Mouse (Mus musculus): ENCODE data around the gene Riiad1. TPM values are rescaled to one million over a fixed set of nuclear protein-coding genes. Genes with fewer than 3 reads are reported as not detected.
A peak's percentile ranks its signal among the peaks of the same experiment; 100 is the strongest.

Riiad1 gene
- polyA plus RNA-seq, 1 experiment from 2014 or later = 3.2 TPM

- Histone ChIP-seq H3K4me3 (ENCODE audit: low read depth, low read length) (no peak overlapping the region), H3K27me3 (ENCODE audit: control insufficient read depth, insufficient read depth, low read length) (no peaks in the 10 kb centered on the region), H3K9me3 (ENCODE audit: control insufficient read depth, low read length) (no peaks in the 10 kb centered on the region), H3K36me3 (ENCODE audit: control insufficient read depth, insufficient read depth, low read length) (no peaks in the 10 kb centered on the region), H3K27ac (replicated peaks) (peak overlapping the region; percentile 63; the same call in 1 of the 2 replicates), H3K4me2 (replicated peaks; ENCODE audit: low read depth) (peak overlapping the region; percentile 37; the same call in 1 of the 2 replicates), H3K9ac (ENCODE audit: low read length) (no peak overlapping the region), H3K4me1 (replicated peaks; ENCODE audit: control insufficient read depth, insufficient read depth) (no peaks in the 10 kb centered on the region)
- DNase-seq (ENCODE audit: low spot score) (peak; percentile 83), ATAC-seq (ENCODE audit: low FRiP score, low TSS enrichment) (peak; percentile 71)
- no peak for TF ChIP-seq CTCF (IDR thresholded peaks at IDR 0.05; ENCODE audit: low read depth)
- TF ChIP-seq EP300 (optimal IDR thresholded peaks at IDR 0.05) = no peak
- WGBS = 13% methylated on average over 28 of the region's 28 CpGs
Observed at GRCm38 (mm10) chr3:94472447-94473114, 7.6 kb downstream of the Riiad1 start.

- H3K9me3 ChIP-seq (ENCODE audit: control insufficient read depth, low read length) = no peaks in the 10 kb centered on the region
- H3K4me3 ChIP-seq (ENCODE audit: low read depth, low read length) = no peak overlapping the region
- no peak for ATAC-seq (ENCODE audit: low FRiP score, low TSS enrichment)
- H3K27ac ChIP-seq (replicated peaks) = no peak overlapping the region
- no peak overlapping the region for H3K9ac ChIP-seq (ENCODE audit: low read length)
- no peak overlapping the region for H3K4me2 ChIP-seq (replicated peaks; ENCODE audit: low read depth)
- H3K4me1 ChIP-seq (replicated peaks; ENCODE audit: control insufficient read depth, insufficient read depth) = no peaks in the 10 kb centered on the region
- no peaks in the 10 kb centered on the region for H3K36me3 ChIP-seq (ENCODE audit: control insufficient read depth, insufficient read depth, low read length)
- DNase-seq (ENCODE audit: low spot score) = no peak
- H3K27me3 ChIP-seq (ENCODE audit: control insufficient read depth, insufficient read depth, low read length) = no peaks in the 10 kb centered on the region
- TF ChIP-seq EP300 (optimal IDR thresholded peaks at IDR 0.05) = no peak
- no peak for TF ChIP-seq CTCF (IDR thresholded peaks at IDR 0.05; ENCODE audit: low read depth)
- WGBS = 51% methylated on average over 3 of the region's 3 CpGs
Observed at GRCm38 (mm10) chr3:94468931-94469330, 11.2 kb downstream of the Riiad1 start.

- H3K27ac ChIP-seq (replicated peaks) = no peak overlapping the region
- no peaks in the 10 kb centered on the region for H3K4me1 ChIP-seq (replicated peaks; ENCODE audit: control insufficient read depth, insufficient read depth)
- ATAC-seq (ENCODE audit: low FRiP score, low TSS enrichment) (no peak), DNase-seq (ENCODE audit: low spot score) (no peak)
- no peak overlapping the region for H3K9ac ChIP-seq (ENCODE audit: low read length)
- no peak overlapping the region for H3K4me2 ChIP-seq (replicated peaks; ENCODE audit: low read depth)
- H3K9me3 ChIP-seq (ENCODE audit: control insufficient read depth, low read length) = no peaks in the 10 kb centered on the region
- no peaks in the 10 kb centered on the region for H3K36me3 ChIP-seq (ENCODE audit: control insufficient read depth, insufficient read depth, low read length)
- no peaks in the 10 kb centered on the region for H3K27me3 ChIP-seq (ENCODE audit: control insufficient read depth, insufficient read depth, low read length)
- TF ChIP-seq CTCF (IDR thresholded peaks at IDR 0.05; ENCODE audit: low read depth) (no peak), EP300 (optimal IDR thresholded peaks at IDR 0.05) (no peak)
- no peak overlapping the region for H3K4me3 ChIP-seq (ENCODE audit: low read depth, low read length)
- WGBS = 79% methylated on average over 13 of the region's 13 CpGs
Observed at GRCm38 (mm10) chr3:94465632-94466430, 14.3 kb downstream of the Riiad1 start.

GRCm38 (mm10) chr3:94463926-94464578, 16.1 kb downstream of the Riiad1 start:
- H3K36me3 ChIP-seq (ENCODE audit: control insufficient read depth, insufficient read depth, low read length) = no peaks in the 10 kb centered on the region
- 55% methylated on average over 11 of the region's 11 CpGs for WGBS
- ATAC-seq (ENCODE audit: low FRiP score, low TSS enrichment) (peak; percentile 88), DNase-seq (ENCODE audit: low spot score) (peak; percentile 52)
- no peaks in the 10 kb centered on the region for H3K4me1 ChIP-seq (replicated peaks; ENCODE audit: control insufficient read depth, insufficient read depth)
- no peak overlapping the region for H3K4me3 ChIP-seq (ENCODE audit: low read depth, low read length)
- H3K4me2 ChIP-seq (replicated peaks; ENCODE audit: low read depth) = no peak overlapping the region
- H3K27ac ChIP-seq (replicated peaks) = no peak overlapping the region
- TF ChIP-seq EP300 (optimal IDR thresholded peaks at IDR 0.05) = no peak
- no peak for TF ChIP-seq CTCF (IDR thresholded peaks at IDR 0.05; ENCODE audit: low read depth)
- no peak overlapping the region; the same call in 1 of the 2 replicates for H3K9ac ChIP-seq (ENCODE audit: low read length)
- no peaks in the 10 kb centered on the region for H3K27me3 ChIP-seq (ENCODE audit: control insufficient read depth, insufficient read depth, low read length)
- H3K9me3 ChIP-seq (ENCODE audit: control insufficient read depth, low read length) = no peaks in the 10 kb centered on the region

- Histone ChIP-seq H3K4me1 (replicated peaks; ENCODE audit: control insufficient read depth, insufficient read depth) (no peaks in the 10 kb centered on the region), H3K9me3 (ENCODE audit: control insufficient read depth, low read length) (no peaks in the 10 kb centered on the region), H3K36me3 (ENCODE audit: control insufficient read depth, insufficient read depth, low read length) (no peaks in the 10 kb centered on the region), H3K9ac (ENCODE audit: low read length) (no peak overlapping the region), H3K4me2 (replicated peaks; ENCODE audit: low read depth) (no peak overlapping the region), H3K4me3 (ENCODE audit: low read depth, low read length) (no peak overlapping the region), H3K27me3 (ENCODE audit: control insufficient read depth, insufficient read depth, low read length) (no peaks in the 10 kb centered on the region), H3K27ac (replicated peaks) (no peak overlapping the region)
- 83% methylated on average over 2 of the region's 2 CpGs for whole genome bisulfite sequencing
- TF ChIP-seq CTCF (IDR thresholded peaks at IDR 0.05; ENCODE audit: low read depth) (no peak), EP300 (optimal IDR thresholded peaks at IDR 0.05) (no peak)
- DNase-seq (ENCODE audit: low spot score) = no peak
- ATAC-seq (ENCODE audit: low FRiP score, low TSS enrichment) = no peak
Observed at GRCm38 (mm10) chr3:94459834-94460233, 20.3 kb downstream of the Riiad1 start.

Measured in stomach, postnatal 0 days (tissue).